Mouse (Mus musculus) left cerebral cortex, adult 2 months (tissue): ENCODE measurements around the gene Slc35e3. TPM values are rescaled to one million over a fixed set of nuclear protein-coding genes. Genes with fewer than 3 reads are reported as not detected.
"Not testable (repeated sequence)": the region's sequence is repeated elsewhere in the genome, so short reads cannot be mapped to it uniquely, and the experiment has no call there.

Source experiments
- DNase-seq, 2 experiments: peaks; one replicate each; pipeline ENCODE4 v3.0.0; 2021 to 2022; ENCODE audit warnings: low spot score in 2 of 2, mixed read lengths in 1 of 2; ENCODE audit errors: extremely low spot score in 1 of 2
- H3K27ac ChIP-seq: fragments of 200-600 bp; 2 replicates; pipeline ENCODE4 v1.8.1; 2022
- H3K4me3 ChIP-seq: fragments of 200-600 bp; 2 replicates; pipeline ENCODE4 v1.8.1; 2022
- CTCF ChIP-seq: fragments of 200-600 bp; IDR thresholded peaks from 2 replicates; pipeline ENCODE4 v1.8.1; 2022; ENCODE audit warnings: antibody characterized with exemption, mild to moderate bottlenecking, moderate library complexity
- intact Hi-C: fragments of 180-260 bp; cut with DNase I; formaldehyde crosslinking; loops from one replicate; pipeline ENCODE4 v1.15.1; 2025
- total RNA-seq, 2 experiments: library from RNA; stranded (reverse); gene quantifications; 2 replicates each; pipeline ENCODE4 v1.2.3; 2021

Slc35e3 gene
- total RNA-seq, 2 experiments from 2014 or later = 27.7 to 28.8 TPM

GRCm38 (mm10) chr10:117766111-117766895, 20.1 kb upstream of the Slc35e3 start:
- H3K4me3 ChIP-seq = no peak overlapping the region
- DNase-seq = no peak

GRCm38 (mm10) chr10:117765116-117765894, 19.1 kb upstream of the Slc35e3 start:
- no peak for DNase-seq
- intact Hi-C loops = no loop called here
- H3K27ac ChIP-seq = no peak overlapping the region
- TF ChIP-seq CTCF = no peak
- H3K4me3 ChIP-seq = no peak overlapping the region

More at GRCm38 (mm10) chr10:117766111-117766895, 20.1 kb upstream of the Slc35e3 start:
- no peak for TF ChIP-seq CTCF
- intact Hi-C loops = no loop called here
- no peak overlapping the region for H3K27ac ChIP-seq

- TF ChIP-seq CTCF = no peak
- Histone ChIP-seq H3K4me3 (no peak overlapping the region), H3K27ac (no peak overlapping the region)
- no peak for DNase-seq
- intact Hi-C loops = no loop called here
Observed at GRCm38 (mm10) chr10:117764598-117764997, 18.4 kb upstream of the Slc35e3 start.

- no peak for DNase-seq
- intact Hi-C loops = no loop called here
- no peak for TF ChIP-seq CTCF
- Histone ChIP-seq H3K27ac (no peak overlapping the region), H3K4me3 (no peak overlapping the region)
Observed at GRCm38 (mm10) chr10:117763588-117764190, 17.5 kb upstream of the Slc35e3 start.

GRCm38 (mm10) chr10:117762966-117763365, 16.8 kb upstream of the Slc35e3 start:
- H3K27ac ChIP-seq = no peak overlapping the region
- TF ChIP-seq CTCF = no peak
- DNase-seq = no peak
- no peak overlapping the region for H3K4me3 ChIP-seq
- intact Hi-C loops = no loop called here

- intact Hi-C loops = no loop called here
- Histone ChIP-seq H3K27ac (no peak overlapping the region), H3K4me3 (no peak overlapping the region)
- no peak for TF ChIP-seq CTCF
- DNase-seq = no peak
Observed at GRCm38 (mm10) chr10:117762281-117762830, 16.2 kb upstream of the Slc35e3 start.

- Histone ChIP-seq H3K4me3 (no peak overlapping the region), H3K27ac (no peak overlapping the region)
- intact Hi-C loops = no loop called here
- no peak for DNase-seq
- no peak for TF ChIP-seq CTCF
Observed at GRCm38 (mm10) chr10:117761551-117761950, 15.4 kb upstream of the Slc35e3 start.

GRCm38 (mm10) chr10:117760831-117761335, 14.7 kb upstream of the Slc35e3 start:
- intact Hi-C loops = no loop called here
- Histone ChIP-seq H3K27ac (no peak overlapping the region), H3K4me3 (no peak overlapping the region)
- no peak for DNase-seq
- no peak for TF ChIP-seq CTCF

GRCm38 (mm10) chr10:117759844-117760630, 13.9 kb upstream of the Slc35e3 start:
- TF ChIP-seq CTCF = no peak
- Histone ChIP-seq H3K27ac (no peak overlapping the region), H3K4me3 (no peak overlapping the region)
- no peak for DNase-seq
- intact Hi-C loops = no loop called here

GRCm38 (mm10) chr10:117758749-117759727, 12.9 kb upstream of the Slc35e3 start:
- H3K4me3 ChIP-seq = no peak overlapping the region
- intact Hi-C loops = no loop called here

GRCm38 (mm10) chr10:117758344-117758743, 12.2 kb upstream of the Slc35e3 start:
- intact Hi-C loops, DNase-seq: not testable (repeated sequence)

More at GRCm38 (mm10) chr10:117758749-117759727, 12.9 kb upstream of the Slc35e3 start:
- no peak overlapping the region for H3K27ac ChIP-seq
- no peak for TF ChIP-seq CTCF
- no peak for DNase-seq

More at GRCm38 (mm10) chr10:117758344-117758743, 12.2 kb upstream of the Slc35e3 start:
- H3K4me3 ChIP-seq, H3K27ac ChIP-seq: not testable (repeated sequence)
